Mouse (Mus musculus) left cerebral cortex, adult 9 months (tissue): ENCODE results near the gene Ddb2.

Source experiments
- DNase-seq, 2 experiments: peaks; one replicate each; pipeline ENCODE4 v3.0.0; 2022; ENCODE audit warnings: low spot score in 2 of 2

Ddb2 gene

DNA sequence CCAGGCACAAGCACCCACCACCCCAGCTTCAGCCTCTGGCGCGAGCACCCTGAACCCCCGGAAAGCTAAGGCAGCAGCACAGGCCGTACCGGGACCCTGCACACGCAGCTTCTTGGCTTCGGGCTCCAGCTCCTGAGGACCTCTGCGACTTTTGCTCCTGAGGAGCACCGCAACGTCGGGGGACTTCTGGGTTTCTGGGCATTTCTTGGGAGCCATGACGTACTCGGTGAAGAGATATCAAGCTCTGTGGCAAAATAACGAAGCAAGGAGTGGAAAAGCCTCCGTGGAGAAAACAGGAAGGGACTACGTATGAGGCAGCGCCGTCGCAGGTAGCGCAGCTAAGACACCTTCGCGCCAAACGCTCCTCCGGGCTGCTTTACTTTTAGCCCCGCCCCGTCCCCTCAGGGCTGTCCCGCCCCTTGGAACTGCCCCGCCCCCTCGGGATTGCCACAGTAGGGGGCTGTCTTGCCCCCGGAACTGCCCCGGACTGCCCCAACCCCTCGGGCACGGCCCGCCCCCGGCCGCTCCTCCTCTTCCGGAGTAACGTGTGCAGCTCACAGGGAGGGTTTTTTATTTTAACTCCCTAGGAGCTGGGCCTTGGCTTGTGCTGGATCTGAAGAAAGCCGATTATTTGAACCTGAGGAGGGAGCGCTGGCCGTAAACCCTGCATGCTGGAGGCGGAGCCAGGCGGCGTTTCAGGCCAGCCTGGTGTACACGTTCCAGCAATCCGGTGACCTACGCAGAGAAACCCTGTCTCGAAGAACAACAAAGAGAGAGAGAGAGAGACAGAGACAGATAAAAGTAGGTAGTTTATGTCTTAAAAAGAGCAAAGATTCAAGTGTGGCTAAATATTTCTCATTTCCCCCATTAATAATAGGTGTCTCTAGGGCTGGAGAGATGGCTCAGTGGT is at the start of gene Ddb2:
Ddb2 (minus strand) TSS at position 382 of the 910 bp plus-strand sequence.
- DNase-seq: peak; percentile 70 to 86

DNA sequence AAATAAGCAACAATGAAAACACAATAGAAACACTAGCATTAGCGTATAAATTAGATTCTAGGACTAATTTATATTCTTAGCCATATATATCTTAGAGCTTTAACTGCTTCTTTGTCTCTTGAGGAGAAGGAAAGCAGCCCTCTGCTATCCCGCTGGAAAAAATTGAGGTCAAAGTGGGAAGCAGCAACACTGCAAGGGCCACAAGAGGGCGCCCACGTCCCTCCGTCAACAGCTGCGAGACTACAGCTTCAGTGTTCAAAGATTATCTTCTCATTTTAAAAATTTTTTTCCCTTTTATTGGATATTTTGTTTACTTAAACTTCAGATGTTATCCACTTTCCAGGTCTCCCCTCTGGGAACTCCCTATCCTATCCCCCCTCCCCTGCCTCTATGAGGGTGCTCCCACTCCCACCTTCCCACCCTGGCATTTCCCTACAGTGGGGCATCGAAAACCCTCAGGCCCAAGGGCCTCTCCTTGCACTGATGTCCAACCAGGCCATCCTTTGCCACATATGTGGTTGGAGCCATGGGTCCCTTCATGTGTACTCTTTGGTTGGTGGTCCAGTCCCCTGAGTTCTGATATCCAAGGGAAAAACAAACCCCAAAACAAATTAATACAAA is 49.2 kb upstream of the Ddb2 start:
- peak in 1 of 2 experiments; percentile 78 for DNase-seq

DNA sequence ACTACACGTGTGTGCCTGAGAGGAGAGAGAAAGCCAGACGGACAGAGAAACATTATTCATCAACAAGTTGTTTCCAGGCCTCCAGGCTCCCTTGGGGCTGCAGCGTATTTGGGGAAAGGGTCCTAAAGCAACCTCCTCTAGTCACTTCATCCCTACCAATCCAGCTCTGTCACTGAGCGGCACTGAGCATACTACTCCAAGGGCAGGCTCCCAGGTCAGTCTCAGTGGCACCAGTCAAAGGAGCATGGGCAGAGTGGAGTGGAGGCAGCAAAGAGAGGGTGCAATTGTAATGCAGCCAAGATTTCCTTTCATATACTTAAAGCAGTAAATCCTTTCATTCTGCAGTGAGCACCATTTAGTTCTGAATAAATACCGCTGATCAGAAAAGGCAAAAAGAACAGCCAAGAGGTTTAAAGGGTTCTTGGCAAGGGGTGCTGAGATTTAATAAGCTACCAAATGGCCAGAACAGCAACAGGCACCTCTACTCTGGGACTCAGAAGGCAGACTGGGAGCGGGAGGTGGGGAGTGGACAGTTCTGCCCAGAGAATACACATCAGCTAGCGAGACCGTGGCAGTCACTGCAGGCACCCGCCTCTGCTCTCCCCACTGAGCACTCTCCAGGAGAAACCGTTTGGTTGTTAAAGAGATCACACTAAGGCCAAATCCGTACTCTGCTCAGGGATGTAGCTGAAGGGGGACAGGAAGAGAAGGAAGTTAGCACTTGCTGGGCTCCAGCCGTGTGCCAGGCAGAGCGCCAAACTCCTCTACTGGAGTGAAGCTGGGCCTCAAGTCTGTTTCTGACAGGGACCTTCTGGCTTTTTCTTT is 47.8 kb upstream of the Ddb2 start:
- peak in 1 of 2 experiments; percentile 32 for DNase-seq

DNA sequence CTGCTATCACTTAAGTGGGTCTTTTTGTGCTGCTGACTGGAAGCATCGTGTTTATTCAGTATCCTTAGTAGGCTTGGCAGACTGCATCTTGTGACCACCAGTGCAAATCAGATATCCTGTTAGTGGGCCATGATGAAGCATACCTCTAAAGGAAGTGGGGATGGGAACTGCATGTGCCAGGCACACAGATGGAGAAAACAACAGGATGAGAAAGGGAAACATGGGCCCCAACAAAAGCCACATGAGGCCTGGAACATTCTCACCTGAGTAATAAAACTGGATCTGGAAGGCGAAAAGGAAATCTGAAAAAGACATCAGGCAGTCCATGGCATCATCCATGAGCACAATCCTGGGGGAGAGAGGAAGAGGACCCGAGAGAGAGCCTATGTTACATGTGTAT is 47.2 kb upstream of the Ddb2 start:
- no peak for DNase-seq

DNA sequence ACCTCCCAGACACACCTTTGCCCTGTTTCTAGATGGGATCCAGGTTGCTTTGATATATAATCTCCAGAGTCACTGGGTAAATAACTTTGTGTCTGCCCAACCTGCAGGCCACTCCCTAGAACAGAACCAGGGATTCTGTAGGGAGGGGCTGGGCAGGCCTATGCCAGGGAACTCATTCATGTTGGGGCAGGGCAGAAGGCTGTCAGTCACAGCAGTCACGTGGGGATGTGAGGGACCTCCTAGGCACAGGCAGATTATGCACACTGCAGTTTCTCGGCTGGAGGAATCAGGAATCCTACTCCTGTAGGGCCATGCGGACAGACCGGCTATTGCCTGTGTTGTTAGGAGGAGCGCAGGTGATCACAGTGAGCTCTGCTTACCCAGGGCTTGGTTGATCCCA is 44.6 kb upstream of the Ddb2 start:
- DNase-seq: no peak

DNA sequence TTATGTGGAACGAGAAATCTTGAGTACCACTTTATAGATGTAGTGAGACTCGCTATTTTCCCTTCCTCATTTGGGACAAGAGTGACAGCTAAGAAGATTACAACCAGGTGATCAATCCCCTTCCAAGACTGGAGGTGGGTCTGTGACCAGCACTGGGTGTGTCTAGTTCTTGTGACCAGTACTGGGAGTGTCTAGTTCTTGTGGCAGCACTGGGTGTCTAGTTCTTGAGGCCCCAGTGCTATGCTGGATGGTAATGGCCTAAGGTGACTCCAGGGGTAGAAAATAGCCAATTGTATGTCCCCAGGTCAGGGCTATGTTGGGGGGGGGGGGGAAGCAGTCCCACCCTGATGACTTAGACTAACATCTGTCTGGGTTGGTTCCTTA is 42.6 kb upstream of the Ddb2 start:
- no peak for DNase-seq

DNA sequence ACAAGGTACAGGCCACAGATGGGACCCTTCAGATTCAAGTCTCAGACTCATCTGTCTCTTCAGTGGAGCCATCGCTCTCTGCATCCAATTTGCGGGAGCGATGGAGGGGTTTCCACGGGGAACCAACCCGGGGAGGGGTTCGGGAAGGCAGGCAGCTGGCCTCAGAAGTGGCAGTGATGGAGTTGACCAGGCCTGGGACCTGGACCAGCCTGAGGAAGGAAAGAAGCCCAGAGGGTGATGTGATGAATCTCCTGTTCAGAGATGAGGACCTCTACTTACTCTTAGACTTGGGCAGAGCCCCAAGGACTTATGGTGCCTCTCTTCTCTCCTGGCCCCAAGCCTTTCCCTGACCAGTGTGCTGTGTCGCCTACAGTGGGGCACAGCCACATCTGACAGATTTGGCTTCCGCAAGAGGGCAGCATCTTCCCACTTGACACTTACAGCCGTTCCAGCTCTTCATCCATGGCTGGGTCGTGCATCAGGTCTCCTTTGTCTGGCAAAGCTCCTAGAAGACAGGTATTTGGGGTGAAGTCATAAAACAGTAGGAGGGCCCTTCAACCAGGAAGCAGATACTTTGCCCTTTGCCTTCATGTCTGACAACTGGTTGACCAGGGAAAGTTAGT is 42.1 kb upstream of the Ddb2 start:
- DNase-seq: no peak

DNA sequence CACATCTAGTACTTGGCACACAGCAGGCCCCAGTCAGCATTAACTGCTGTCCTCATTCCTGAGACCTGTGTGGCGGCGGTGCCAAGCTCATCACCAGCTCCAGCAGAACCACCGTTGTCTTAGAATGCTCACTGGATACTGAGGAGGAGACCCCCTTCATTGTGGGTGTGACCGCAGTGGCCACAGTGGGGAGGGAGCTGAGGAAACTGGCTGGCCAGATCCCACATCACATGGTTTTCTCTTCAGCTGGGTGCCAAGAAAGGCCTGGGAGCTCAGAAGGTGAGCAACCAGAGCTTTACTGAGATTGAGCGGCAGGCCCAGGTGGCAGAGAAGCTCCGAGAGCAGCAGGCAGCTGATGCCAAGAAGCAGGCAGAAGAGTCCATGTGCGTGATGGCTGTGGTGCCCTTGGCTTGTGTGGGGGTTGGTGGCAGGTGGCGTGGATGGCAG is 32.9 kb upstream of the Ddb2 start:
- no peak for DNase-seq

DNA sequence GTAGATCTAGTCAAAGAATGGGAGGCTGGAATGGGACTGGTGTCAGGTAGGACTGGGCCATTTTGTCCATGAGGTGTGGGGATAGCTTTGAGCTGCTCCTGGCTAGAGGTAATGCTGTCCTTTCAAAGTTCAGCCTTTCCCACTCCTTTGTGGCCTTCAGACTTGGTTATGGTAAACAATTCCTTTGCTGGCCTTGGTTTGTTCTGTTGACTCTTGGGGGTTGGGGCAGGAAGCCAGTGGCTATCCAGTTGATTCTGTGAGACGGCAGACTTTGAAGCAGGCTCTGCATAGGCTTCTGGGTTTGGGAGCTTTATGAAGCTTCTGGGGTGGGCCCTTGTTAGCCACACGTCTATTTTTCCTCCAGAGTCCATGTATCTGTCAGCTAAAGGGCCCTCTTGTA is 31.9 kb upstream of the Ddb2 start:
- DNase-seq: no peak

DNA sequence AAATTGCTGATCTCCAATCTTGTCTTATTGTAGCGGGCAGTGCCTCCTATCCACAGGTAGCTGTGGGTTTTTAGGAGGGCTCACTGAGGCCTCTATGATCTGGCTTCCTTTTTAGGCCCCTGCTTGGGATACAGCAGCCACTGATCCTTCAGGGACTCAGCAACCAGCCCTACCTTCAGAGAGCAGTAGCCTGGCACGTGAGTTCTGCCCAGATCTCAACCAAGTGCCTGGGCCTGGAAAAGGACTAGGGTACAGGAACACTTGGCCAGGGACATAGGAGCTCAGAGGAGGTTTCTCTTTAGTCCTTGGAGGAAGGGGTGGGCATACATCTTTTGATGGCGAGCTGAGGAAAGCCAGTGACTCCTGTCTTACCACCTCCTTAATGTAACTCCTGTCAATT is 31.3 kb upstream of the Ddb2 start:
- no peak for DNase-seq

DNA sequence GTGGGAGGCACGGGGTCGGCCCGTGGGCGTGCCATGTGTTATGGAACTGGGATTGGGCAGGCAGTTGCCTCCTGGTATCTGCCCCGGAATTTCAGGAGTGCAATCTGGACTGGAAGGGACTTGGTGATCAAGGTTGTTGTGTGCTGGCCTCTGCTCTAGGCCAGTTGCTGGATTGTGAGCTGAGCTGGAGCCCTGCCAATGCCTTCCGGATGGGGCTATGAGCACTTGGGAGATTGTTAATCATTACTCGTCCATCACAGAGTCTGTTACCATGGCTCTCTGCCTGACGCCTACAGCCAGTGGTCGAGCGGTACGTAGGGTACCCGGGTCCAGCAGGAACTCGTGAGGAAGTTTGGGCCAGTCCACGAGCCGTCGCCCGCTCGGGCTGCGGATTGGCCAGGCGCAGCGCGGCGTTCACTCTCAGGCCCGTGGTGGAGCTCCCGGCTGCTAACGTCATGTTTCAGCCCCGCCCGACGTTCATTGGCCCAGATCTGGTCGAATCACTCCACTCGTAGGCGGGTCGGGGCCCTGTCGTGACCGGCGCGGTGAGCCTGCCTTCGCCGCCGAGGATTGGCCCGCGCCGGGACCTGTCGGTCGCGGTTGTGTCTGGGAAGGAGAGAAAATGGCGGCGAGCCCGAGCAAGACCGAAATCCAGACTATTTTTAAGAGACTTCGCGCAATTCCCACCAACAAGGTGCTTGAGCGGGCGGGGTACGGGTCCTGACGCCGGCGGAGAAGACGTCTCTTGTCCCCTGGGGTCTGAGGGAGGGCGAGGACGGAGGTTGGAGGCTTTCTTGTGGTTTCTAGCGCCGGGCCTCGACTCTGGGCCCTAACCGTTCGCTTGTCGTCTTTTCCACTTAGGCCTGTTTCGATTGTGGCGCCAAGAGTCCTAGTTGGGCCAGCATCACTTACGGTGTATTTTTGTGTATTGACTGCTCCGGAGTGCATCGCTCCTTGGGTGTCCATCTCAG is 28.2 kb upstream of the Ddb2 start, which contains the start of gene Arfgap2:
Arfgap2 (plus strand) TSS at position 264 of the 971 bp plus-strand sequence.
- DNase-seq: peak; percentile 97 to 99

DNA sequence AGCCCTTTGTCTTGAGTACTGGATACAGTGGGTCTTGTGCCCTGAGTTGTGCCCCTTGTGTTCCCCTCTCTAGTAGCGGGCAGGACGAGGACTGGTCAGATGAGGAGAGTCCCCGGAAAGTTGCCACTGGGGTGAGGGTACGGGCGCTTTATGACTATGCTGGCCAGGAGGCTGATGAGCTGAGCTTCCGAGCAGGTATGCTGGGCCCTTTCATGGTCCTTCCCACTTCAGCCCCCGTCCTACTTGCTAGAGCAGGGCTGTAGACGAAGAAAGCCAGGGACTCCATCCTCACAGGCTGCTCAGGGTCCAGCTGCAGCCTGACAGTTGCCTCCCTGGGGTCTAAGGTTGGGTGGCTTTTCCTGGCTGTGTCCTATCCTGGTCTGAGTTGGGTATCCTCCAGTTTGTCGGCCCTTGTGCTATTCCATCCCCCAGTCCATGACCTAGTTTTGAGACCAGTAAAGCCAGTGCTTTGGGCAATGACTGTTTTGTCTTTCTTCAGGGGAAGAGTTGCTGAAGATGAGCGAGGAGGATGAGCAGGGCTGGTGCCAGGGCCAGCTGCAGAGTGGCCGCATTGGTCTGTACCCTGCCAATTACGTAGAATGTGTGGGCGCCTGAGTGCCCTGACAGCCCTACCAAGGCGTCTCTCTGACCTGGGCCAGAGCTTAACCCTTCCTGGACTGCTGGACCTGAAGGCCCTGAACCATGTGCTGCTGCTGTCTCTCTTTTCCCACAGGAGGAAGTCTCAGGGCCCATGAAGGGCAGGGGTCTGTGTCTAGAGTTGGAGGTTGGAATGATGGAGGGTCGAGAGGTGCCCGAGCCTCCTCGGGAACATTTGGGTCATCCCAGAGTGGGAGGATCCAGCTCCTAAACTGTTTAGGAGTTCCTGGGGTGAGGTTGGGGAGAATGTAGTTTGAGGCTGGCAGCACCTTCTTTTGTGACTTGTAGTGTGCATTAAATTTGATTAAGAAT is 27.2 kb upstream of the Ddb2 start:
- DNase-seq: no peak

DNA sequence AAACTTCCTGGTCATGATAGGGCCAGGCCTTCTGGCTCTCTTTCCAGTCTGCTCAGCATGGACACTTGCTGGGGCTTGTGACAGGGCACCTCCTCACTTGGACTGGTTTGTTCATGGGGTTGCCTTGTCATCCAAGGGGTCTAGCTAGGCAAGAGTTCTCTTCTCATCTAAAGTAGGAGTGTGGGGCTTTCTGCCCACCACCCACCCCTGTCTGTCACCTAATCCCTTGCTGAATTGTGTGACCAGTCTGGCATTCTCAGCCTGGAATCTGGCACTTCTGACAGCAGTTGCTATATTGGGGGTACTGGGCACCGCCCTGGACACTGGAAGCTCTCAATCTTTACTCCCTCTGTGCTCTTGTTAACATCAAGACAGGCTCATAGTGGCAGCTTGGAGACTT is 22.7 kb upstream of the Ddb2 start:
- no peak for DNase-seq

DNA sequence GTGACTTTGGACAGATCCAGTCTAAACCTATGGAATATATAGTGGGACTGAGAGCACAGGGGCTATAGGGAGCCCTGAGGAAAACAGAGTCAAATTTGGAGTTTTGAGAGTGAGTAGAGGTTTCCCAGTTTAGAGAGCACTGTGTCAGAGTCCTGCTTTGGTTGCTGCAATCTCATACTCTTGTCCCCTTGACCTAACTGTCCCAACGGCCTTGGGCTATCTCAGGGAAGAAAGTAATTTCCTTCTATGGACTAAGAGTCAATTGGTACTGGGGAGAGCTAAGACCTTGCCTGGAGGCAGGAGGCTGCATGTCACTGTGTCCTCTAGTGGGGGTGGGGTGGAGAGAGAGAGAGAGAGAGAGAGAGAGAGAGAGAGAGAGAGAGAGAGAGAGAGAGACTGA is 22.0 kb upstream of the Ddb2 start:
- no peak for DNase-seq

DNA sequence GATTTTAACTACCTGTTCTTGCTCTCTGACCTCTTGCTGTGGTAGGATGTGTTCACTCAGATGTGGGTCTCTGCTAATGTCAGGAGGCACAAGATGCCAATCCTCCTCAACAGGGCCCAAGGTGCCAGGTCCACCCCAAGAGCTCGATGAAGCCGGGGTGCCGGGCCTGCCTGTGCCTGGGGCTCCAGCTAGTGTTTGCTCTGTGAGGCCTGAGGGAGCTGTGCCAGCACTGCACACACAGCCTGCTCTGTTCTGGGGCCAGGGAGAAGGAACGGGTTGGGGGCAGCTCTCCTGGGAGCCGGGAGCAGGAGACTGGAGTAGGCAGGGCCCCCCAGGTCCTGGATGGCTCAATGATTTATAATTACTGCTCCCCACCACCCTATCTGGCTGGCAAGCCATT is 21.3 kb upstream of the Ddb2 start:
- no peak for DNase-seq

DNA sequence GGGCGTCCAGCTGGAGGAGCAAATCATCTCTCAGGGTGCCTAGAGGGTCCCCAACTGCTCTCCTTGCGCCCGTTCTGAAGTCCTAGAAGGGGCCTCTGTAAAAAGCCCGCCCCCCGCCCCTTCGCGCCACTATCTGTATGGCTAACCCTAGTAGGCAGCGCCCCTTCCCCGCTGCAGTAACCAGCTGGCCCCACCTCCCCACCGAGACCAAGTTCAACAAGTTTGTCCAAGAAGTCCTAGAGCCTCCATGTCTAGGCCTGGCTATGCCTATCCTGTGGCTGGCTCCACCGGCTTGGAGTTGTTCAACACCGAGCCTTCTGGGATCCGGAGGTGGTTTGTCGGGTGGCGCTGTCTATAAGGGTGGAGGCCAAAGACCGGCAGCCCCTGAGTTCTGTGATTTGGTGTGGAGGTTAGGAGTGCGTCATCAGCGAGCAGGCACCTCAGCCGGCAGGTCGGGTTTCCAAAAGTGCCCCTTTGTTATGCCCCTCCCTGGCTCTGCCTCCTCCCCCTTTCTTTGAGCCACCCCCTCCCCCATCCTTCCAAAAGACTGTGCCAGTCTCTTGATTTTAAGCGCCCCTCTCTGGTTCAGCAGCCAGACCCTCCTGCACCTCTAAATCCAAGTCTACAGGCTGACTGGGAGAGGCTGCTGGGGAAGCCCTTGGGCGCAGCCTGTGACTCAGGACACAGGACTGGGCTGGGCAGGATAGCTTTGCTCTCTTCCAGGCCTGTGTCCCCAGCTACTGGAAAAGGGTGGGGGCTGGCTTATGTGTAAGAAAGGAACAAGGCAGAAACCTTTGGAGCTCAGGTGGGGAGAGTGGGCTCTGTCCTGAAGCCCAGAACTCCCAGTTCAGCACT is 20.6 kb upstream of the Ddb2 start:
- DNase-seq: no peak

DNA sequence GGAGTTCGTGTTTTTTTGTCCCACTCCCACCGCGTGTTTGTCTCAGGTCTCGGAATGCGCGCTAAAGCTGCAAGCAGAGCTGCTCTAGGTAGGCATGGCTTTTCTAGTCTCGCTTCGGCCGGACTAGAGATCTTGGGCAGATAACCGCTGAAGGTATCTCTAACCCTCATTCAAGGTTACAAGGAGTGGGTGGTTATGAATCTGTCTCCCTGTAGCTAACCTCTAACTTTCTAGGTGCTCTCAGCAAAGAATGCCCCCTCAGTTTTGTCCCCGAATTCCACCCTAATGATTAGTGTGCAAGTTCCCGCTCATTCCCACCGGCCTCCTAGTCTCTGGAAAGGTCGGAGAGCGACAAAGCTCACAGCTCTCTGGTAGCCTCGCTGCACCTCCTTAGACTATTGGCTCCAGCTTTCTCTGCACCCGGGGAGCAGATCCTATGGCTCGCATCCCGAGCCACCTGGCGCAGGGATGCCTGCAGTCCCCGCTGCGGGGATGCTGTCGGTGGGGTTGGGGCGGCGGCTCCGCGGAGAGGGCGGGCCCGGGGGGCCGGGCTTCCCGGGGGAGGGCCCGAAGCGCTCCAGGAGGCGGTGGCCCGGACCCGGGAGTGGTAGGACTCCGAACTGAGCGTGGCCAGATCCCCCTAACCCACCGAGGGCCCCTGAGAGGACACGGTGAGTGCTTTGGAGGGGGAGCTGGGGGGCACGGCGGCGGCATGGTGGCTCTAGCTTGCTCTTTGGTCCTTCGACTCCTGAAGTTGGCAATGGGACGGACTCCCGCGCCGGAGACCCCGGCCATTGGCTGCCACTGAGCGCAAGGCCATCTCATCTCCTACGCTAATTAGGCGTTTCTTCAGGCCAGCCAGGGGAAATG is 19.7 kb upstream of the Ddb2 start:
- DNase-seq: no peak
